Mouse (Mus musculus): ENCODE data around the gene Mcur1.
A peak's percentile ranks its signal among the peaks of the same experiment; 100 is the strongest.

The Mcur1 gene

GRCm38 (mm10) chr13:43564733-43565132, 4.7 kb upstream of the Mcur1 start:
- no peak for DNase-seq

- DNase-seq, result no peak
These were observed 2.7 kb upstream of the Mcur1 start for GRCm38 (mm10) chr13:43562726-43563125.

- no peak for DNase-seq
These were observed 744 bp upstream of the Mcur1 start for GRCm38 (mm10) chr13:43560458-43561411.

GRCm38 (mm10) chr13:43558959-43559358, 1.0 kb downstream of the Mcur1 start:
- DNase-seq, result no peak

- DNase-seq, result no peak
These were observed 1.6 kb downstream of the Mcur1 start for GRCm38 (mm10) chr13:43558357-43558756.

GRCm38 (mm10) chr13:43556913-43557542, 3.0 kb downstream of the Mcur1 start:
- no peak for DNase-seq

- DNase-seq, result no peak
These were observed 4.7 kb downstream of the Mcur1 start for GRCm38 (mm10) chr13:43555321-43555720.

GRCm38 (mm10) chr13:43554827-43555226, 5.2 kb downstream of the Mcur1 start:
- DNase-seq, result no peak

GRCm38 (mm10) chr13:43550676-43551075, 9.3 kb downstream of the Mcur1 start:
- DNase-seq, result no peak

GRCm38 (mm10) chr13:43549870-43550269, 10.1 kb downstream of the Mcur1 start:
- DNase-seq, result no peak

- no peak for DNase-seq
These were observed 10.8 kb downstream of the Mcur1 start for GRCm38 (mm10) chr13:43549078-43549698.

GRCm38 (mm10) chr13:43548617-43549016, 11.4 kb downstream of the Mcur1 start:
- DNase-seq, result no peak

GRCm38 (mm10) chr13:43546861-43547260, 13.1 kb downstream of the Mcur1 start:
- DNase-seq, result peak; percentile 90 to 92

- DNase-seq, result peak; percentile 64 to 70
These were observed 19.7 kb downstream of the Mcur1 start for GRCm38 (mm10) chr13:43540205-43540815.

- DNase-seq, result peak; percentile 47 to 55
These were observed 20.6 kb downstream of the Mcur1 start for GRCm38 (mm10) chr13:43539409-43539808.

GRCm38 (mm10) chr13:43537854-43538253, 22.1 kb downstream of the Mcur1 start:
- DNase-seq, result no peak

- DNase-seq, result no peak
These were observed 26.0 kb downstream of the Mcur1 start for GRCm38 (mm10) chr13:43534015-43534414.

GRCm38 (mm10) chr13:43530832-43531693, 28.9 kb downstream of the Mcur1 start:
- peak; percentile 81 for DNase-seq

GRCm38 (mm10) chr13:43530129-43530831, 29.7 kb downstream of the Mcur1 start:
- DNase-seq, result no peak

- no peak for DNase-seq
These were observed 33.7 kb downstream of the Mcur1 start for GRCm38 (mm10) chr13:43526289-43526688.

- DNase-seq, result no peak
These were observed 34.4 kb downstream of the Mcur1 start for GRCm38 (mm10) chr13:43525363-43526134.
